Mouse (Mus musculus) midbrain, embryonic 14.5 days (tissue): ENCODE measurements at regions not wholly inside any gene's neighbourhood (a gene's known extent, or its start where the extent isn't known, plus 50 kb on each side); places are given as distances from the start of the nearest gene placed in this dataset.

Experiments used
- ATAC-seq: fragments of 200-750 bp; cut with Nextera tagmentation; 2 replicates; pipeline ENCODE4 v1.8.0; 2017; ENCODE audit warnings: moderate number of reproducible peaks, moderate library complexity; ENCODE audit not compliant: low FRiP score, low TSS enrichment
- DNase-seq: peaks from one replicate; pipeline ENCODE4 v3.0.0-alpha.2; 2015
- H3K27ac ChIP-seq: fragments of 300-500 bp; sonication (generic); replicated peaks from 2 replicates; pipeline ENCODE4 v1.5.1; 2014; ENCODE audit warnings: mild to moderate bottlenecking, low read depth, low read length, moderate library complexity
- H3K27me3 ChIP-seq: fragments of 300-500 bp; sonication (generic); 2 replicates; pipeline ENCODE4 v1.6.1; 2014; ENCODE audit warnings: low read length, control low read depth, mixed read lengths; ENCODE audit not compliant: control insufficient read depth, insufficient read depth
- H3K36me3 ChIP-seq: fragments of 300-500 bp; sonication (generic); 2 replicates; pipeline ENCODE4 v1.6.1; 2014; ENCODE audit warnings: low read length, control low read depth; ENCODE audit not compliant: control insufficient read depth, insufficient read depth
- H3K4me1 ChIP-seq: fragments of 300-500 bp; sonication (generic); 2 replicates; pipeline ENCODE4 v1.6.1; 2014; ENCODE audit warnings: mild to moderate bottlenecking, antibody characterized with exemption, low read length, control low read depth; ENCODE audit not compliant: control insufficient read depth, insufficient read depth
- H3K4me2 ChIP-seq: fragments of 300-500 bp; sonication (generic); 2 replicates; pipeline ENCODE4 v1.6.1; 2014; ENCODE audit warnings: mild to moderate bottlenecking, low read length, moderate library complexity
- H3K4me3 ChIP-seq: fragments of 300-500 bp; sonication (generic); replicated peaks from 2 replicates; pipeline ENCODE4 v1.5.1; 2014; ENCODE audit warnings: low read depth, low read length
- H3K9ac ChIP-seq: fragments of 300-500 bp; sonication (generic); replicated peaks from 2 replicates; pipeline ENCODE4 v1.6.1; 2014; ENCODE audit warnings: mild to moderate bottlenecking, low read length, moderate library complexity
- H3K9me3 ChIP-seq: fragments of 300-500 bp; sonication (generic); 2 replicates; pipeline ENCODE4 v1.6.1; 2016; ENCODE audit warnings: low read length, control low read depth, mixed read lengths; ENCODE audit not compliant: control insufficient read depth
- WGBS: fragments of 180-500 bp; shearing (Covaris S2); extraction: QIAGEN DNeasy Blood & Tissue Kit; methylation state at CpG from one replicate; pipeline ENCODE4 v1.1.7; 2014; 5-methylcytosine and 5-hydroxymethylcytosine counted together

DNA sequence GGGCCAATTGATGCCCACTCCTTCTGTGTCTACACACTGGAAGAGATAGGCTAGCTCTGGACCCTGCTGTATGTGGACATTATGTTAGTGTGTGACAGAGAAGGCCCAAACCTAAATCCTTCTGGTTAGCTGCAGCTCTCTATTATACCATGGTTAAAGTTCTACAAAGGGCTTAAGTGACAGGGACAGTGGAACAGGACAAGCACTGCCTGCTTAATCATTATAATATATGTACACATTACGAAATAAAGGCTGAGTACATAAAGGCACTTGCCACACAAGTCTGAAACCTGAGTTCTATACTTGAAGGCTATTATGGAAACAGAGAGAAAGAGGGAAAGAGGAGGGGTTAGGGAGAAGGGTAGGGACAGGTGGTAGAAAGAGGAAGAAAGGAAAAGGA, 55.2 kb downstream of the Rdh14 start:
- WGBS = 82% methylated on average over 1 of the region's 1 CpGs
- Histone ChIP-seq H3K4me3 (no peak overlapping the region), H3K9me3 (no peaks in the 10 kb centered on the region)

GRCm38 (mm10) chr12:10457960-10458655, 67.5 kb downstream of the Rdh14 start:
- Histone ChIP-seq H3K4me2 (no peak overlapping the region), H3K36me3 (no peaks in the 10 kb centered on the region), H3K9ac (no peak overlapping the region), H3K4me3 (no peak overlapping the region), H3K27me3 (no peaks in the 10 kb centered on the region), H3K27ac (no peak overlapping the region), H3K9me3 (no peaks in the 10 kb centered on the region), H3K4me1 (no peaks in the 10 kb centered on the region)
- 87% methylated on average over 1 of the region's 1 CpGs for WGBS
- ATAC-seq (no peak), DNase-seq (no peak)

More for the DNA sequence above, 55.2 kb downstream of the Rdh14 start:
- Histone ChIP-seq H3K4me2 (no peak overlapping the region), H3K36me3 (no peaks in the 10 kb centered on the region), H3K4me1 (no peaks in the 10 kb centered on the region), H3K27me3 (no peaks in the 10 kb centered on the region), H3K27ac (no peak overlapping the region), H3K9ac (no peak overlapping the region)
- ATAC-seq = no peak
- DNase-seq = no peak

DNA sequence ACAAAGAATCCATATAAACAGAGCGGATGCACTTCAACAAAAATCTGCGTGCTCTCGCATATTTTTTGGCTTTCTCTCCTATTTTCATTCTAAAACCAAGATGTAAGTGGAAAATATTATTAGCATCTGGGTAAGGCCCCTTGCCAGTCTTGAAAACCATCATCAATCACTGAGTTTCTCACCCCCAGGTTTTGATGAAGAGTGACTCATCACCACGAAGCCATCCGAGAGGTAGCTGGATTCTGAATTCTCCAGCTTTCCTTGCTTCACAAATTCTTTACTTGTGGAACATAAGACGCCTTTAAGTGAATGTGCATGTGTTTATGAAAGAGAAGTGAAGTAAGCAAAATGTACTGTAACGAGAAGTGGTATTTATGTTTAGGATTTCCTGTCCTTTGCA, 71.2 kb downstream of the Rdh14 start:
- WGBS = 92% methylated on average over 7 of the region's 7 CpGs

GRCm38 (mm10) chr12:10462956-10463355, 72.4 kb downstream of the Rdh14 start:
- H3K27me3 ChIP-seq = no peaks in the 10 kb centered on the region
- ATAC-seq (no peak), DNase-seq (no peak)
- H3K4me1 ChIP-seq = no peaks in the 10 kb centered on the region
- 64% methylated on average over 3 of the region's 3 CpGs for WGBS
- H3K4me2 ChIP-seq = no peak overlapping the region
- H3K36me3 ChIP-seq = no peaks in the 10 kb centered on the region
- no peak overlapping the region for H3K9ac ChIP-seq
- no peak overlapping the region for H3K27ac ChIP-seq
- no peaks in the 10 kb centered on the region for H3K9me3 ChIP-seq
- no peak overlapping the region for H3K4me3 ChIP-seq

More for the DNA sequence above, 71.2 kb downstream of the Rdh14 start:
- Histone ChIP-seq H3K4me3 (no peak overlapping the region), H3K36me3 (no peaks in the 10 kb centered on the region), H3K4me2 (no peak overlapping the region), H3K27me3 (no peaks in the 10 kb centered on the region), H3K9me3 (no peaks in the 10 kb centered on the region), H3K27ac (no peak overlapping the region), H3K9ac (no peak overlapping the region), H3K4me1 (no peaks in the 10 kb centered on the region)
- ATAC-seq = no peak
- DNase-seq = no peak

GRCm38 (mm10) chr12:10473986-10474385, 83.4 kb downstream of the Rdh14 start:
- DNase-seq (no peak), ATAC-seq (no peak)
- Histone ChIP-seq H3K9ac (no peak overlapping the region), H3K36me3 (no peaks in the 10 kb centered on the region), H3K4me2 (no peak overlapping the region), H3K4me1 (no peaks in the 10 kb centered on the region), H3K4me3 (no peak overlapping the region), H3K9me3 (no peaks in the 10 kb centered on the region), H3K27ac (no peak overlapping the region), H3K27me3 (no peaks in the 10 kb centered on the region)
- 97% methylated on average over 1 of the region's 1 CpGs for WGBS

GRCm38 (mm10) chr12:10480781-10481180, 90.2 kb downstream of the Rdh14 start:
- H3K27me3 ChIP-seq = no peaks in the 10 kb centered on the region
- H3K4me1 ChIP-seq = no peaks in the 10 kb centered on the region
- H3K9ac ChIP-seq = no peak overlapping the region
- H3K36me3 ChIP-seq = no peaks in the 10 kb centered on the region
- H3K4me3 ChIP-seq = no peak overlapping the region
- no peak overlapping the region for H3K27ac ChIP-seq
- H3K4me2 ChIP-seq = no peak overlapping the region
- 70% methylated on average over 1 of the region's 1 CpGs for whole genome bisulfite sequencing
- no peak for ATAC-seq
- H3K9me3 ChIP-seq = no peaks in the 10 kb centered on the region
- no peak for DNase-seq

DNA sequence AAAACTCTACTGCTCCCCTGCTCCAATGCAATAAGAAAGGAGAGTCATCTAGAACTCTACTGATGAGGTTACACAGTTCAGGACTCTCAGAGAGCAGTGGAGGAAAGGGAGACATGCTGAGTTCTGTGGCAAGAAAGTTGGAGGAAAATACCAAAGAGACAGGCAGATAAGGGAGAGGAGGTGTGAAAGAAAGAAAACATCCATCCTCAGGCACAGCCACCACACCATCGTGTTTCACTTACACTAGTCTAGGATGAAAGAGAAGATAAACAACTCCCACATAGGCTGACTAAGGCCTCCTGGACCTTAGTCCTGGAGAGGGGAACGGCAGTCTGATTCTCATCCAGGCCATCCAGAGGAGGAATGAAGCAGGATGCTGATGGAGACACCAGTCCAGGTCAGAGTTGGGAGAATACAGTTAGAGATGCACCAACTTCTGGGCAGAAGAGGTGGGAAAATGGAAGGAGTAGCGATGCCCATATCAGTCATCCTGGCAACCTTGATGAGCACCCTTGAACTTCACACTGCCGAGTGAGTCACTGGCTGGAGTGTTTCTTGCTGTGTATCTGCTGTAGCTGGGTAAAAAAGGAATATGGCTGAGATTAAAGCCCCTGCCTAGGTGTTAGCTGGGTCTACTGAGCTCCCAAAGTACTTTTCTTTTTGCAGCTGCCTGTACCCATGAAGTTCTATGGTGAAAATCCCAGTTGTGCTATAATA, 91.9 kb downstream of the Rdh14 start:
- Histone ChIP-seq H3K27me3 (no peaks in the 10 kb centered on the region), H3K4me2 (no peak overlapping the region), H3K27ac (no peak overlapping the region), H3K9ac (no peak overlapping the region), H3K4me3 (no peak overlapping the region), H3K9me3 (no peaks in the 10 kb centered on the region), H3K4me1 (no peaks in the 10 kb centered on the region), H3K36me3 (no peaks in the 10 kb centered on the region)
- DNase-seq (no peak), ATAC-seq (no peak)
- WGBS = 92% methylated on average over 4 of the region's 4 CpGs

DNA sequence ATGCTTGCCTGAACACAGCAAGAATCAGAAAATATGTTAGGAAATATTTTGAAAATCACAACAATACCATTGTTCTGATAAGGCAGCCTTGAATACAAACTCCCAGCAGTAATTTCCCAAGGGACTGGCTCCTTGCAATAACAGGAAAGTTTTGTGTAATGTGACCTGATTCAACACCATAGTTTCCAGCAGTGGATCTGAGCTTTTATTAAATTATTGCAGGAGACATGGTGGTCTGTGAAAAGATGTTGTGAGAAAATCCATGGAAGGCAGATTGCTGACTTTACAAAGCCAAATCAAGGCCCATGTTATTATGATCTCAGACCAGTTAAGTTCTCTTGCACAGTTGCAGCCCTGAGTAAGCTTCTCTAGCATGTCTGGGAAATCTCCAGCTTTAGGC, 116.1 kb downstream of the Rdh14 start:
- H3K9ac ChIP-seq = no peak overlapping the region
- no peak overlapping the region for H3K4me3 ChIP-seq
- no peaks in the 10 kb centered on the region for H3K4me1 ChIP-seq
- H3K27me3 ChIP-seq = no peaks in the 10 kb centered on the region
- no peaks in the 10 kb centered on the region for H3K36me3 ChIP-seq
- no peak overlapping the region for H3K4me2 ChIP-seq
- H3K27ac ChIP-seq = no peak overlapping the region
- no peaks in the 10 kb centered on the region for H3K9me3 ChIP-seq
- DNase-seq (no peak), ATAC-seq (no peak)

DNA sequence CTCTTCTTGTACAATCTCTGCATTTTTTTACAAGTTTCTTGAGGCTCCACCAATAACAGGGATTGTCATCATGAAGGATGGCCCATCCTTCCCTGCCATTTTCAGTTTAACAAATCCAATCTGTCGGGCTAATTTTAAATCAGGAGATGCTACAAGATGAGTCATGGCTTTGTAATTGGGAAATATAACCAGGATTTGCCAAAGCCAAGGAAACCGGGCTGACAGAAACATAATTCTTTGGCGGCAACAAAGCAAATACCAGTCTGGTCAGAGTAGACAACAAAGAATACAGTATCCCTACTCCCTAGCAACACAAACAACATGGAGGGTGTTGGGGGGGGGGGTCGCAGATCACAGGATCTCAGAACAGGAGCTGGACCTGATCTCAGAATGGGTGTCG, 123.0 kb downstream of the Rdh14 start:
- H3K9ac ChIP-seq = no peak overlapping the region
- DNase-seq (no peak), ATAC-seq (no peak)
- 89% methylated on average over 5 of the region's 5 CpGs for WGBS
- no peaks in the 10 kb centered on the region for H3K27me3 ChIP-seq
- no peaks in the 10 kb centered on the region for H3K4me1 ChIP-seq
- H3K36me3 ChIP-seq = no peaks in the 10 kb centered on the region
- no peaks in the 10 kb centered on the region for H3K9me3 ChIP-seq
- H3K4me3 ChIP-seq = no peak overlapping the region
- no peak overlapping the region for H3K27ac ChIP-seq
- H3K4me2 ChIP-seq = no peak overlapping the region
